Mouse (Mus musculus): Measurements from ENCODE around the gene Metrnl.

- TF ChIP-seq CTCF (IDR thresholded peaks at IDR 0.05; ENCODE audit: low read depth, low read length) (no peak), GATA1 (IDR thresholded peaks at IDR 0.05; ENCODE audit: borderline replicate concordance, low read length) (no peak)
Measured at GRCm38 (mm10) chr11:121676836-121677235, 24.5 kb upstream of the Metrnl start.
